Mouse (Mus musculus): ENCODE measurements at regions not wholly inside any gene's neighbourhood (a gene's known extent, or its start where the extent isn't known, plus 50 kb on each side); places are given as distances from the start of the nearest gene placed in this dataset.

DNA sequence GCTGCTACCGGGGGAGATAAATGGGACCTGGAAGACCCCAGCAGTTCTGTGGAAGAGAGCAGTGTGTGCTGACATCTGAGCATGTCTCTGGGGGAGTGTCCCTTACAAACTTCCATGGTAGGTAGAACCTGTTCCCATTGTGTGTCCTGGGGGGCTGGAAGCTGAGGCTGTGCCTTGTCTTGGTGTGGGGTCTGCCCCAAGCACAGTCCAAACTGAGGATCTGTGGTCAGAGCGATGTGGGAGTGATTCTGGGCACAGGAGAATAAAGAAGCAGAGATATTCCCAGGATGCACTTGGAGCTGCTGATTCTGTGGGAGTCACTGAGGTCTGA, 118.5 kb upstream of the Sulf2 start:
- peak overlapping the region; percentile 22; the same call in 1 of the 2 replicates for H3K27ac ChIP-seq (ENCODE audit: low read depth, low read length)

DNA sequence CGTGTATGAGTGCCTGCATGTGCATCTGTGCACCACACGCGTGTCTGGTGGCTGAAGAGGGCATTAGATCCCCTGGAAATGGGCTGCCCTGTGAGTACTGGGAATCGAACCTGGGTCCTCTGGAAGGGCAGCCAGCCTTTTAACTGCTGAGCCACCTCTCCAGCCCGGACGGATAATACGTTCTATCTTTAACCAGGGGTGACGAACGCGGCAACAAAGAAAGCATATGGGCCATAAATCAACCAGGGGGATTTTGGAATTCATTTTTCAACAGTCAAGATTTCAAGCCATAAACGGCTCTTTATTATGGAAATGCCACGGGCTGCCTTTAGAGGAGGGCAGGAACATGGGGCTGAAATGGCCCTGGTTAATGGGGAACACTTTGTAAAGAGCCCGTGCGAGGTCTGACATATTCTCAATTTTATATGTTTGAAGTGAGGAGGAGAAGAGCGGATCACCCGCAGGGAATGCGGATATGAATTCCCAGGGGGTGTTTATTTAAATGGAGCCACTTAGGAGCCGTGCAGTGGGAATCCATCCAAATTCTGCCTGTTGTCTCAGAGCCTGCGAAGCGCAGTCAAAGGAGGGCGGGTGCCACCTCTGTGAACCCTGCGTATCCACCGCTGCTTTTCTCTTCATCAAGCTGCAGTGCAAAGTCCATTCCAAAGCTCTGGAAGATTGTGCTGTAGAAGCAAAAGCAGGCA, 118.0 kb upstream of the Sulf2 start:
- Histone ChIP-seq H3K27me3 (replicated peaks; ENCODE audit: control insufficient read depth, insufficient read depth, low read length) (no peaks in the 10 kb centered on the region), H3K27ac (ENCODE audit: low read depth, low read length) (peak overlapping the region; percentile 54; the same call in 1 of the 2 replicates), H3K4me3 (ENCODE audit: low read depth, low read length) (no peak overlapping the region), H3K4me1 (ENCODE audit: control insufficient read depth, insufficient read depth, low read length) (peaks cover 23% of the 10 kb centered on the region), H3K4me2 (ENCODE audit: low read length) (0 out of 2 replicates have a peak overlapping the region, but pooled peaks have one; percentile 3), H3K36me3 (ENCODE audit: control insufficient read depth, insufficient read depth, low read length) (no peaks in the 10 kb centered on the region), H3K9ac (ENCODE audit: low read length) (no peak overlapping the region), H3K9me3 (replicated peaks; ENCODE audit: control insufficient read depth, low read length) (no peaks in the 10 kb centered on the region)
- DNase-seq (ENCODE audit: low spot score) (peak; percentile 85), ATAC-seq (peak; percentile 44; the same call in 1 of the 2 replicates)
- 43% methylated on average over 23 of the region's 23 CpGs for WGBS

More for the DNA sequence above, 118.5 kb upstream of the Sulf2 start:
- WGBS, result 58% methylated on average over 2 of the region's 2 CpGs
- DNase-seq (ENCODE audit: low spot score) (no peak), ATAC-seq (no peak)
- peaks cover 23% of the 10 kb centered on the region for H3K4me1 ChIP-seq (ENCODE audit: control insufficient read depth, insufficient read depth, low read length)
- H3K9me3 ChIP-seq (replicated peaks; ENCODE audit: control insufficient read depth, low read length), result no peaks in the 10 kb centered on the region
- H3K36me3 ChIP-seq (ENCODE audit: control insufficient read depth, insufficient read depth, low read length), result no peaks in the 10 kb centered on the region
- H3K4me3 ChIP-seq (ENCODE audit: low read depth, low read length), result no peak overlapping the region
- H3K4me2 ChIP-seq (ENCODE audit: low read length), result 0 out of 2 replicates have a peak overlapping the region, but pooled peaks have one; percentile 3
- H3K27me3 ChIP-seq (replicated peaks; ENCODE audit: control insufficient read depth, insufficient read depth, low read length), result no peaks in the 10 kb centered on the region
- no peak overlapping the region for H3K9ac ChIP-seq (ENCODE audit: low read length)

DNA sequence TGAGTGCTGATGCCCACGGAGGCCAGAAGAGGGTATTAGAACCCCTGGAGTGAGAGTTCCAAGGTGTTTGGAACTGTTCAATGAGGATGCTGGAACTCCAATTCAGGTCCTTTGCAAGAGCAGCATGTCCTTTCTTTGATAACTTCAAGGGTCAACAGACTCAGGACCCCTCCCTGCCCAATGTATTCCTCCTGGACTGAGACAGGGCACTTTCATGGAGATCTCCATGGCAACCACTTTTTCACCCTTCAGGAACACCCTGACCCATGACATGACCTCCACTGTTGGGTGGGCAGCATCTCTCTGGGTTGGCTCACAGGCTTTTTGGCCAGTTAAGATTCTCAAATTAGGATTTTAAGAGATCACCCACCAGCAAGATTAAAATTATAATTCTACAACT, 117.4 kb upstream of the Sulf2 start:
- Histone ChIP-seq H3K27me3 (replicated peaks; ENCODE audit: control insufficient read depth, insufficient read depth, low read length) (no peaks in the 10 kb centered on the region), H3K27ac (ENCODE audit: low read depth, low read length) (no peak overlapping the region), H3K36me3 (ENCODE audit: control insufficient read depth, insufficient read depth, low read length) (no peaks in the 10 kb centered on the region), H3K4me3 (ENCODE audit: low read depth, low read length) (no peak overlapping the region), H3K4me2 (ENCODE audit: low read length) (no peak overlapping the region), H3K9me3 (replicated peaks; ENCODE audit: control insufficient read depth, low read length) (no peaks in the 10 kb centered on the region), H3K4me1 (ENCODE audit: control insufficient read depth, insufficient read depth, low read length) (peaks cover 23% of the 10 kb centered on the region), H3K9ac (ENCODE audit: low read length) (no peak overlapping the region)
- no peak for ATAC-seq
- no peak for DNase-seq (ENCODE audit: low spot score)
- 41% methylated on average over 1 of the region's 1 CpGs for WGBS

DNA sequence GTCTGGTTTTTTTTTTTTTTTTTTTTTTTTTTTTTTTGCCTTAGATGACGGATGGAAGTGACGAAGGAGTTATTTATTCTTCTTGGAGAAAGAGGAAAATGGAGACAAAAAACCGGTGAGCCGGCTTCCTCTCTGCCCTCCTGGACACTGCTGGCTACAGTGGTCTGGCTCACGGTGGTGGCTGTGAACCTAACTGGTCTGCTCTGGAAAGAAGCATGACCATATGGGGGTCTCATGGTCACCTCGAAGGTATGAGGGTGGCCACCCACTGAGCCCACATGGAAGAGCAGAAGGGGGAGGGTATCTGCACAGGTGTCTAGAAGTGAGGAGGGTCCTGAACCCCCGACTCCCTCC, 116.7 kb upstream of the Sulf2 start:
- Histone ChIP-seq H3K27me3 (replicated peaks; ENCODE audit: control insufficient read depth, insufficient read depth, low read length) (no peaks in the 10 kb centered on the region), H3K4me1 (ENCODE audit: control insufficient read depth, insufficient read depth, low read length) (peaks cover 23% of the 10 kb centered on the region), H3K9me3 (replicated peaks; ENCODE audit: control insufficient read depth, low read length) (no peaks in the 10 kb centered on the region), H3K4me3 (ENCODE audit: low read depth, low read length) (no peak overlapping the region), H3K27ac (ENCODE audit: low read depth, low read length) (peak overlapping the region; percentile 78; the same call in 1 of the 2 replicates), H3K36me3 (ENCODE audit: control insufficient read depth, insufficient read depth, low read length) (no peaks in the 10 kb centered on the region), H3K4me2 (ENCODE audit: low read length) (no peak overlapping the region), H3K9ac (ENCODE audit: low read length) (no peak overlapping the region)
- WGBS, result 52% methylated on average over 7 of the region's 7 CpGs
- DNase-seq (ENCODE audit: low spot score) (no peak), ATAC-seq (peak; percentile 16; the same call in 1 of the 2 replicates)

DNA sequence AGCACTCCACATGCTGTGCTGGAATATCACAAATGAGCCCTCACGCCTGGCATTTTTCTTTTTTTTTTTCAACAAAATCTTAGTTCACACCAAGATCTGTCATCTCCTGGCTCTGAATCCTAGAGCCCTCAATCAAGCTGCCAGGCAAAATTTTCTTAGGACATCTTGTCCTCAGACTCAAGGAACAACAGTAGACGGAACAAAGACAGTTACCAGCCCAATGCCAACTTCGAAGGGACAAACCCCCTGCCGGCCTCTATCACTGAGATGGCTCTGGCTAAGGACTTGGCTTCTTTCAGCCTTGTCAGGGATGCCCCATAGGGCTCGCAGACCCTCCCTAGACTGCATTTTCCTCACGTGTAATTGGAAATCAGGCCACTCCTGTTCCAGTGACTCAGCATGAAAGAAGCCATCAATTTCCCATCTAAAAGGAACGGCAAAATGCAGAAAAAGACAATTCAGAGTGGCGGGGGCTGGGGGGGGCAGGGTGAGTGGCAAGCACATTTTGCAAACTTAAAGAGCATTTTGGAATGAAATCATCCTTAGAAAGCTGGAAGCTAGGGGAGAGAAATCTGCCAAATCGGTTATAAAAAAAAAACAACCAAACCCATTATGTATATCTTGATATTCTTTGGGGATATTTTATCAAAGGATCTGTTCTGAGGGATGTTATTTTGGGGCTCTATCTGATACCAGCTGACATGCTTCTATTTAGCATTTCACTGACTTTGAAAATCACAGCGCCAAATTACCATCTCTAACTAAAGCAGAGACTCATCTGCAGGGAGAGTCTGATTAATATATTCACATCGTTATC, 116.1 kb upstream of the Sulf2 start:
- Histone ChIP-seq H3K9ac (ENCODE audit: low read length) (0 out of 2 replicates have a peak overlapping the region, but pooled peaks have one; percentile 25), H3K27me3 (replicated peaks; ENCODE audit: control insufficient read depth, insufficient read depth, low read length) (no peaks in the 10 kb centered on the region), H3K4me1 (ENCODE audit: control insufficient read depth, insufficient read depth, low read length) (peaks cover 23% of the 10 kb centered on the region), H3K36me3 (ENCODE audit: control insufficient read depth, insufficient read depth, low read length) (no peaks in the 10 kb centered on the region), H3K27ac (ENCODE audit: low read depth, low read length) (peak overlapping the region; percentile 84), H3K9me3 (replicated peaks; ENCODE audit: control insufficient read depth, low read length) (no peaks in the 10 kb centered on the region), H3K4me3 (ENCODE audit: low read depth, low read length) (no peak overlapping the region), H3K4me2 (ENCODE audit: low read length) (no peak overlapping the region)
- WGBS, result 33% methylated on average over 11 of the region's 11 CpGs
- ATAC-seq, result peak; percentile 71; the same call in 1 of the 2 replicates
- peak; percentile 78 for DNase-seq (ENCODE audit: low spot score)

DNA sequence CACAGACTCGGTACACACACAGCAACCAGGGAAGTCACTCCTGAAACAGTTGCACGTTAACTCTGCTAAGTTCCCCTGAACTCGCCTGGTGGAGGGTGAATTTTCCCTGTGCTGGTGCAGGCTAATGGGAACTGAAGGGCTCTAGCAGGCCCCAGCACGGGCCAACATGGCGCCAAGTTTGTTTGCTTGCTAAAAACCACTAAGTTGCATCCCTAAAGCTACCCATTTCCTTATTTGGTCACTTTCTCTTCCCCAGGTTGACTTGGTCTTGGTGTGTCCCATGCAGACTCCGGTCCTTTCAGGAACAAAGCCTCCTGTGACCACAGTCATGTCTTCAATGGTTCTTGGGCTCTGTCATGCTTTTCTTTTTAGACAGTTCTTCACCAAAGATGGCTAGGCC, 114.5 kb upstream of the Sulf2 start:
- Histone ChIP-seq H3K9me3 (replicated peaks; ENCODE audit: control insufficient read depth, low read length) (no peaks in the 10 kb centered on the region), H3K27me3 (replicated peaks; ENCODE audit: control insufficient read depth, insufficient read depth, low read length) (no peaks in the 10 kb centered on the region), H3K9ac (ENCODE audit: low read length) (no peak overlapping the region), H3K27ac (ENCODE audit: low read depth, low read length) (no peak overlapping the region), H3K4me2 (ENCODE audit: low read length) (no peak overlapping the region), H3K4me1 (ENCODE audit: control insufficient read depth, insufficient read depth, low read length) (peaks cover 23% of the 10 kb centered on the region), H3K36me3 (ENCODE audit: control insufficient read depth, insufficient read depth, low read length) (no peaks in the 10 kb centered on the region), H3K4me3 (ENCODE audit: low read depth, low read length) (no peak overlapping the region)
- WGBS, result 90% methylated on average over 6 of the region's 6 CpGs
- ATAC-seq (no peak), DNase-seq (ENCODE audit: low spot score) (no peak)

DNA sequence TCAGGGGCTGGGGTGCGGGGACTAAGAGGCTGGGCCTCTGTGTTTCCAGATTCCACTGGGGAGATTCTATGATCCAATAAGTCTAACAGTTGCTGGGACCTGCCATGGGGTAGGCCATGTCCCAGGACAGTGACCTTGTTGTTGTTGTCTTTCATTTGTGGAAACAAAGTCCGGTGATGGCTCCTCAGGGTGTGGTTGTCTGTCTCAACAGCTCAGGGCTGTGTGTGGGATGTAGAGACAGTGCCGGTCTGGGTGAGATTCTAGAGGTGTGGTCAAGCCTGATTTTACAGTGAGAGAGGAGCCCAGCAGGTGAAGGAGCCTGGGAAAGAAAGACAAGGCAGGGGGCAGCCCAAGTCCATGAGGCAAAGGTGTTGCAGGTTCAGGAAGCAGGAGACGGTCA, 111.5 kb upstream of the Sulf2 start:
- Histone ChIP-seq H3K27ac (ENCODE audit: low read depth, low read length) (no peak overlapping the region), H3K4me2 (ENCODE audit: low read length) (no peak overlapping the region), H3K9me3 (replicated peaks; ENCODE audit: control insufficient read depth, low read length) (no peaks in the 10 kb centered on the region), H3K36me3 (ENCODE audit: control insufficient read depth, insufficient read depth, low read length) (no peaks in the 10 kb centered on the region), H3K4me3 (ENCODE audit: low read depth, low read length) (no peak overlapping the region), H3K9ac (ENCODE audit: low read length) (no peak overlapping the region), H3K4me1 (ENCODE audit: control insufficient read depth, insufficient read depth, low read length) (peaks cover 11% of the 10 kb centered on the region), H3K27me3 (replicated peaks; ENCODE audit: control insufficient read depth, insufficient read depth, low read length) (no peaks in the 10 kb centered on the region)
- 88% methylated on average over 4 of the region's 4 CpGs for WGBS
- no peak for DNase-seq (ENCODE audit: low spot score)
- ATAC-seq, result no peak

DNA sequence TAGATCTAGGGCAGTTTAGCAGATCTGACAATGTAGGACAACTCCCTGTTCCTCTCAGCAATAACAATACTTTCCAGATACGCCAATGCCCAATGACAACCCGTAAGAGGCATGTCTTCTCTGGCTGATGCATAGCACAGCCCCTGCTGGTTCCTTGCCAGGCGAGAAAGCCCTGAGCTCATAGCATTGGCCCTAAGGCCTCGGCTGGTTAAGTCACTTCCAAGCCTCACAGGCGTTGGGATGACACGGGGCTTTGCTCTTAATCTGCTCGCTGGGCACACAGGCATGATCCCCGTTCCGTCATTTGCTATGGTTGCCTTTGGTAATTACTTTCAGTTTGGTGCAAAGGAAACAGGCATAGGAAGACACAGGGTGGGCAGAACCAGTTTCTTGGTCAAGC, 111.0 kb upstream of the Sulf2 start:
- DNase-seq (ENCODE audit: low spot score) (no peak), ATAC-seq (no peak)
- H3K27me3 ChIP-seq (replicated peaks; ENCODE audit: control insufficient read depth, insufficient read depth, low read length), result no peaks in the 10 kb centered on the region
- WGBS, result 85% methylated on average over 9 of the region's 9 CpGs
- H3K4me1 ChIP-seq (ENCODE audit: control insufficient read depth, insufficient read depth, low read length), result peaks cover 10% of the 10 kb centered on the region
- no peak overlapping the region for H3K27ac ChIP-seq (ENCODE audit: low read depth, low read length)
- H3K36me3 ChIP-seq (ENCODE audit: control insufficient read depth, insufficient read depth, low read length), result no peaks in the 10 kb centered on the region
- no peak overlapping the region for H3K9ac ChIP-seq (ENCODE audit: low read length)
- H3K9me3 ChIP-seq (replicated peaks; ENCODE audit: control insufficient read depth, low read length), result no peaks in the 10 kb centered on the region
- no peak overlapping the region for H3K4me3 ChIP-seq (ENCODE audit: low read depth, low read length)
- H3K4me2 ChIP-seq (ENCODE audit: low read length), result no peak overlapping the region

DNA sequence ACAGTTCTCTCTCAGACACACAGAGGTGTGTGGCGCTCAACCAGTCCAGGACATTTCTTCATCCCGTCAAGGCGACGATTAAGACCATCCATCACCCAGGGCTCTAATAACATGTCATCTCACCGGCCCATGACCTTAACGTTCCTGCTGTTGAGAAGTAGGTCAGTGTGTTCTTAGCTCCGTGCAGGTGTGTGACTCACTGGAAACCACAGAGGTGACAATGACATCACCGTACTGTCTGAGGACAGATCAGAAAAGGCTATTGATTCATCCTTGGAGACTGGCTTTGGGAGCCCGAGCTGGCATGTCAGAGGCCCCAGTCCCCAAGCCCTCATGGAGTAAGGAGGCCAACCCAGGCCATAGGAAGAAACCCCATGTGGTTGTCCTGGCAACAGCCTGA, 109.3 kb upstream of the Sulf2 start:
- WGBS, result 90% methylated on average over 9 of the region's 9 CpGs
- no peak overlapping the region for H3K4me3 ChIP-seq (ENCODE audit: low read depth, low read length)
- no peak overlapping the region for H3K4me2 ChIP-seq (ENCODE audit: low read length)
- H3K27ac ChIP-seq (ENCODE audit: low read depth, low read length), result no peak overlapping the region
- H3K36me3 ChIP-seq (ENCODE audit: control insufficient read depth, insufficient read depth, low read length), result no peaks in the 10 kb centered on the region
- DNase-seq (ENCODE audit: low spot score) (no peak), ATAC-seq (no peak)
- no peaks in the 10 kb centered on the region for H3K9me3 ChIP-seq (replicated peaks; ENCODE audit: control insufficient read depth, low read length)
- no peaks in the 10 kb centered on the region for H3K27me3 ChIP-seq (replicated peaks; ENCODE audit: control insufficient read depth, insufficient read depth, low read length)
- H3K4me1 ChIP-seq (ENCODE audit: control insufficient read depth, insufficient read depth, low read length), result 0 out of 2 replicates have a peak, but pooled peaks cover 3% of the 10 kb centered on the region
- no peak overlapping the region for H3K9ac ChIP-seq (ENCODE audit: low read length)

Measured in forebrain, embryonic 14.5 days (tissue).